Mouse (Mus musculus) ES-Bruce4 (cell line): ENCODE measurements around the gene G3bp2. TPM values are rescaled to one million over a fixed set of nuclear protein-coding genes. Genes with fewer than 3 reads are reported as not detected.

Source experiments
- H3K27ac ChIP-seq: 2 replicates; pipeline ENCODE4 v1.5.1; 2012; ENCODE audit warnings: low read length, inconsistent platforms; ENCODE audit not compliant: insufficient read depth
- H3K27me3 ChIP-seq: 2 replicates; pipeline ENCODE4 v1.6.1; 2012; ENCODE audit warnings: mild to moderate bottlenecking, low read length, inconsistent platforms; ENCODE audit not compliant: control insufficient read depth, poor library complexity, insufficient read depth, severe bottlenecking
- H3K36me3 ChIP-seq: 2 replicates; pipeline ENCODE4 v1.6.1; 2012; ENCODE audit warnings: inconsistent platforms, mild to moderate bottlenecking, low read length, moderate library complexity; ENCODE audit not compliant: control insufficient read depth, poor library complexity, insufficient read depth, severe bottlenecking
- H3K4me1 ChIP-seq: one replicate; pipeline ENCODE4 v1.8.1; 2011; ENCODE audit warnings: low read length; ENCODE audit not compliant: control insufficient read depth, insufficient read depth
- H3K4me3 ChIP-seq: 2 replicates; pipeline ENCODE4 v1.5.1; 2011; ENCODE audit warnings: low read depth, mild to moderate bottlenecking, low read length
- H3K9ac ChIP-seq: 2 replicates; pipeline ENCODE4 v1.6.1; 2012; ENCODE audit warnings: low read depth, mild to moderate bottlenecking, inconsistent platforms; ENCODE audit not compliant: poor library complexity, severe bottlenecking
- H3K9me3 ChIP-seq: replicated peaks from 2 replicates; pipeline ENCODE4 v1.6.1; 2012; ENCODE audit warnings: mild to moderate bottlenecking, low read length, inconsistent platforms; ENCODE audit not compliant: control insufficient read depth, poor library complexity, insufficient read depth, severe bottlenecking
- CTCF ChIP-seq: IDR thresholded peaks from one replicate; pipeline ENCODE4 v1.8.1; 2011; ENCODE audit warnings: low read depth, low read length
- EP300 ChIP-seq: IDR thresholded peaks from 2 replicates; pipeline ENCODE4 v1.6.1; 2011; ENCODE audit warnings: low read depth, low read length; ENCODE audit not compliant: insufficient read depth
- POLR2A ChIP-seq: IDR thresholded peaks from one replicate; pipeline ENCODE4 v1.8.1; 2011; ENCODE audit warnings: low read length; ENCODE audit not compliant: insufficient read depth
- polyA plus RNA-seq: library from polyadenylated mRNA; stranded (reverse); fragments of >200 nt; gene quantifications from 2 replicates; pipeline ENCODE4 v1.2.4, GENCODE M21; 2011; ENCODE audit warnings: low read depth; ENCODE audit not compliant: missing spikeins, insufficient read depth, insufficient read length

Gene G3bp2
- polyA plus RNA-seq, 1 experiment = 213 TPM

GRCm38 (mm10) chr5:92114223-92114622 lies 30.7 kb upstream of the G3bp2 start:
- Histone ChIP-seq H3K27ac (peak overlapping the region; percentile 88), H3K4me1 (no peaks in the 10 kb centered on the region), H3K4me3 (no peak overlapping the region), H3K36me3 (no peaks in the 10 kb centered on the region), H3K9ac (peak overlapping the region; percentile 11; the same call in 1 of the 2 replicates), H3K9me3 (no peaks in the 10 kb centered on the region), H3K27me3 (no peaks in the 10 kb centered on the region)
- no peak for TF ChIP-seq EP300
- no peak for TF ChIP-seq POLR2A
- no peak for TF ChIP-seq CTCF

GRCm38 (mm10) chr5:92113484-92113883 lies 30.0 kb upstream of the G3bp2 start:
- H3K27ac ChIP-seq = peak overlapping the region; percentile 88
- H3K27me3 ChIP-seq = no peaks in the 10 kb centered on the region
- H3K4me3 ChIP-seq = no peak overlapping the region
- no peaks in the 10 kb centered on the region for H3K4me1 ChIP-seq
- TF ChIP-seq CTCF = no peak
- no peaks in the 10 kb centered on the region for H3K9me3 ChIP-seq
- peak overlapping the region; percentile 11; the same call in 1 of the 2 replicates for H3K9ac ChIP-seq
- no peaks in the 10 kb centered on the region for H3K36me3 ChIP-seq

- no peak overlapping the region for H3K4me3 ChIP-seq
- no peaks in the 10 kb centered on the region for H3K27me3 ChIP-seq
- peak overlapping the region; percentile 99 for H3K27ac ChIP-seq
- TF ChIP-seq CTCF (no peak), POLR2A (no peak), EP300 (peak; percentile 97)
- no peaks in the 10 kb centered on the region for H3K4me1 ChIP-seq
- H3K9me3 ChIP-seq = no peaks in the 10 kb centered on the region
- H3K9ac ChIP-seq = no peak overlapping the region
- H3K36me3 ChIP-seq = no peaks in the 10 kb centered on the region
These were observed 29.1 kb upstream of the G3bp2 start for GRCm38 (mm10) chr5:92112585-92112984.

GRCm38 (mm10) chr5:92112175-92112574 lies 28.7 kb upstream of the G3bp2 start:
- Histone ChIP-seq H3K27ac (peak overlapping the region; percentile 99), H3K27me3 (no peaks in the 10 kb centered on the region), H3K9me3 (no peaks in the 10 kb centered on the region), H3K9ac (no peak overlapping the region), H3K36me3 (no peaks in the 10 kb centered on the region), H3K4me3 (no peak overlapping the region), H3K4me1 (no peaks in the 10 kb centered on the region)
- TF ChIP-seq POLR2A (no peak), CTCF (no peak), EP300 (peak; percentile 80)

- H3K36me3 ChIP-seq = no peaks in the 10 kb centered on the region
- H3K4me1 ChIP-seq = no peaks in the 10 kb centered on the region
- peak overlapping the region; percentile 6; the same call in 1 of the 2 replicates for H3K4me3 ChIP-seq
- H3K9ac ChIP-seq = peak overlapping the region; percentile 49; the same call in 1 of the 2 replicates
- no peaks in the 10 kb centered on the region for H3K9me3 ChIP-seq
- no peak for TF ChIP-seq CTCF
- TF ChIP-seq EP300 = no peak
- no peak for TF ChIP-seq POLR2A
- no peaks in the 10 kb centered on the region for H3K27me3 ChIP-seq
- H3K27ac ChIP-seq = peak overlapping the region; percentile 87
These were observed 27.4 kb upstream of the G3bp2 start for GRCm38 (mm10) chr5:92110818-92111355.

- no peaks in the 10 kb centered on the region for H3K9me3 ChIP-seq
- no peak overlapping the region for H3K9ac ChIP-seq
- H3K36me3 ChIP-seq = no peaks in the 10 kb centered on the region
- H3K27me3 ChIP-seq = no peaks in the 10 kb centered on the region
- TF ChIP-seq EP300 (no peak), POLR2A (no peak), CTCF (no peak)
- peaks cover 4% of the 10 kb centered on the region for H3K4me1 ChIP-seq
- H3K27ac ChIP-seq = peak overlapping the region; percentile 96
- no peak overlapping the region for H3K4me3 ChIP-seq
These were observed 23.8 kb upstream of the G3bp2 start for GRCm38 (mm10) chr5:92107282-92107681.
